Mouse (Mus musculus) adrenal gland, adult 18-20 months (tissue): ENCODE results near the gene Rpusd2. TPM values are rescaled to one million over a fixed set of nuclear protein-coding genes. Genes with fewer than 3 reads are reported as not detected.
A peak's percentile ranks its signal among the peaks of the same experiment; 100 is the strongest.
"Not testable (repeated sequence)": the region's sequence is repeated elsewhere in the genome, so short reads cannot be mapped to it uniquely, and the experiment has no call there.

Experiments used
- DNase-seq, 2 experiments: peaks; one replicate each; pipeline ENCODE4 v3.0.0; 2021 to 2022; ENCODE audit warnings: low spot score in 2 of 2
- long read RNA-seq, 2 experiments: library from polyadenylated mRNA; stranded (forward); transcript quantifications; one replicate each; pipeline ENCODE4 v2.0.0; 2021
- total RNA-seq, 2 experiments: library from RNA; stranded (reverse); gene quantifications; 1 replicate in 1 of 2; 2 replicates in 1 of 2; pipeline ENCODE4 v1.2.3; 2021

The Rpusd2 gene
- 1 to 10 TPM; 4.4 to 5.9 TPM for total RNA-seq
- long read RNA-seq, experiment 1, partial matches to known transcripts = 0 of 5 reads
- long read RNA-seq, experiment 1, other reads (novel, unspliced or antisense) = 1 of 5 reads
- long read RNA-seq, experiment 2, partial matches to known transcripts = 1 of 4 reads
- long read RNA-seq, experiment 2, other reads (novel, unspliced or antisense) = 0 of 4 reads

DNA sequence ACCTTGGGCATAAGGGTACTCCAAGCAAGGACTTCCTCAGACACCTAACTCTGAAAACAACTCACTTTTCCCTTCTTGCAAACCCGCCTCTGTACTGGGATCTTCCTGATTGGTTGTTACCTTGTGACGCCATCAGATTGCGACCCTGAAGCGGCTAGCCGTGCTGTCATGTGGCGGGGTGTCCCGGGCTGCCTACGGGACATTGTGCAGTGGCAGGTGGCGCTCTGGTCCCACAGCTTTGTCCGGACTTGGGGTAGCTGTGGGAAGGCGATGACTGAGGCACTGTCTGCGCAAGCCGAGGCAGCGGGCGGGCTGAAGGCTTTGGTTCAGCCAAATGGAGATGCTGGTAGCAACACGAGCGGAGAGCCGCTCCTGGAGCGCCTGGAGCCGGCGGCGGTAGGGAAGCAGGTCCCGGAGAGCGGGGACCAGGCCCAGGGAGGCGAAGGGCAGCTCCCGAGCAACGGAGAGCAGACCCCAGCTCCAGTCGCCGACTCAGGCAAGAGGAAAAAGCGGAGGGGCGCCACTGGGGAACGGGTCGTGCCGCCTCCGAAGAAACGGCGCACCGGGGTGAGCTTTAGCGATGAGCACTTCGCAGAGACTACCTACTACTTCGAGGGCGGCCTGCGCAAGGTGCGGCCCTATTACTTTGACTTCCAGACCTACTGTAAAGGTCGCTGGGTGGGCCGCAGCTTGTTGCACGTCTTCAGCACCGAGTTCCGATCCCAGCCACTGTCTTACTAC is at the start of gene Rpusd2:
Gene Rpusd2, plus strand, starts transcription at position 135 of the 741 bp plus-strand sequence.
- peak; percentile 87 to 89 for DNase-seq

DNA sequence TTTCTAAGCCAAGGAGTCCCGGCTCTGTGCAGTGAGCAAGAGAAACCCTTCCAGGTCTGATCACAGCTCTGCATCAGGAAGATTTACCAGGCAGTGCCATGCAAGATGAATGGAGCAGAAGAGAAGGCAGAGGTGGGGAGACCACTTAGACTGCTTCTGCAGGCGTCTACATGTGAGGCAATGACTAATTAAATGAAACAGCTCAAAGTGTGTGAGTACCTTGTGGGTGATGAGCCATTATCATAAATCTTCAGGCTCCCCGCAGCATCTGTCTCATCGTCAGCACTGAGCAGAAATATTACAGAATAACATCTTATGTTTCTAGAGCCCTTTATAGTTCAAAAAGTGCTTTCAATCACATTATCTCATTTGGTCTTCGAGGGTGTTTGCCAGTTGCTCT is 39.1 kb upstream of the Rpusd2 start:
- no peak for DNase-seq

DNA sequence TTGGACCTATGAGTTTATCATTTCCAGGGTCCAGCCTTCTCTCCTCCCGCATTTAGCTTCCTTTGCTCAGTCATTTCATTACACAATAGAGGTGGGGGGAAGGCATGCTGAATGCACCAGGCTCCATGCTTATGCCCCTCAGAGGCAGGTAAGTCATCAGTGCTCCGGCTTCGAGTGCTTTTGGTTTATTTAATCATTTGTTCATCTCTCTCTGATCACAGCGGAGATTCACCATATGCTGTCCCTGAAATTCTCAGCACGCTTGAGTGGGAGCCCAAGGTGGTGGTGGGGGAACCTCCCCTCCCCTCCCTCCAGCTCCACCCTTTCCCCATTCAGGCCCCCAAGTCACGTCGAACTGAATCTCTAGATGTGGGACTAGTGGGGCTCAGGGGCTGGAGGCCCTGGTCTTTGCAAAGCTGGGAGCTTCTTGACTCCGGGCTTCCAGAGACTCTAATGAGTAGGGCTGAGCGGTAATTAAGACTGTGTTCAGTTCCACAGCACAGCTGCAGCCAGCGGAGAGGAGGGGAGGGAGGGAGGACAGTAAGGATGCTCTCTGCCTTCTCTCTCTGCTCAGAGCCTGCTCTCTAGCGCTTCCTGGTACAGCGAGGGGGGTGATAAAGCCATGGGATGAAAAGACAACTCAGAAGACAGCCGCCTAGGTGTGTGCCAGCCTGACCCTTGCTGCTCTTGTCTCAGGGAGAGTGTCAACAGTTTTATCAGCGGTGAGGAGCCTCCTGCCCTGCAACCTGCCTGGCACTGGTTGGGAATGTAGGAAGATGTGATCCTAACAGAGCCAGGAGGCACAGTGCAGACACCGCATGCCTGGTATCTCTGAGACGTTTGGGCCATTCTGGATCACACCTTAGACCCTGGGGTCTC is 38.4 kb upstream of the Rpusd2 start:
- DNase-seq = no peak

DNA sequence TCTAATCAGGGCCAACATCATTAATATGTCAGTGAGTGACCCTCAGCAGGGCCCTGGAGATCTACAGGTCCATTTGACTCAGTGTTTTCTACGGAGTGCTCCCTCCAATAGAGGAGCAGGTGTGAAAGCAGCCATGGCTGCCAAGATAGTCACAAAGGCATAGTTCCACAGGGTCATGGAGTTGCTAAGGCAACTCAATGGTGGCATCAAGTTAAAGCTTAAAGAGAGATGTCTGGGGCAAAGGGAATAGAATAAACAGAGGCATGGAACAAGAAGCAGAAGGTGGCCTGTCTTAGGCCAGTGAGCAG is 37.8 kb upstream of the Rpusd2 start:
- DNase-seq = no peak

DNA sequence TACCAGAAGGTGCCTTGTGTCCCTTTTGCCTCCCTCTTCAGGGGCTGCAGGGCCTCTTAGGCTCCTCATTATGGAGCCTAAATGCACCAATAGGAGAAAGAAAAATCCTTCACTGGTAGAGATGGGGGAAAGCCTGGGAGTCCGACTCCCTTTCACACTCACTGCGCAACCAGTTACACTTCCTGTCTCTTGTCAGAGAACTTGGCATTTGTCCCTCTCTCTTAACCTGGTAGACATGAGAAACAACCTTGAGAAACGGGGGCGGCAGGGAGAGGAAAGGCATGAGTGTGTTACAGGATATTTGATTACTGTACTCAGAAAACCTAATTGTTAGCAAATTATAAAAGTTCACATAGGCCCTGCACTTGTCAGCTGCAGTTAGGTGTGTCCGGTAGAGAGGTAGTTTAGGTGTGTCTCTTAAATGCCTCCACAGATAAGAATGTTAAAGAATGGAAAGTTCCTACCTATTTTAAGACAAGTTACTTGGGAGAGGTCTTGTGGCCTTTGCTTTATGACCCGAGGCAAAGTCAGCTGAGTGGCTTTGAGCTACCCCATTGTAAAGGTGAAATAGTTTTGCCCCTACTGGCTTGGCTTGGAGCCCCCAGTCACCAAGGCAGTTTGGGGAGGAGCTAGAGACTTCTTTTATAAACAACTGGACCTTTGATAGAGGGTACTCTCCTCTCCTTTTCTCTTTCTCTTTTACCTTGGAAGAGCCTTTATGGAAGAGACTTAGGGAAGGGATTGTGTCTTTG is 36.3 kb upstream of the Rpusd2 start:
- no peak for DNase-seq

DNA sequence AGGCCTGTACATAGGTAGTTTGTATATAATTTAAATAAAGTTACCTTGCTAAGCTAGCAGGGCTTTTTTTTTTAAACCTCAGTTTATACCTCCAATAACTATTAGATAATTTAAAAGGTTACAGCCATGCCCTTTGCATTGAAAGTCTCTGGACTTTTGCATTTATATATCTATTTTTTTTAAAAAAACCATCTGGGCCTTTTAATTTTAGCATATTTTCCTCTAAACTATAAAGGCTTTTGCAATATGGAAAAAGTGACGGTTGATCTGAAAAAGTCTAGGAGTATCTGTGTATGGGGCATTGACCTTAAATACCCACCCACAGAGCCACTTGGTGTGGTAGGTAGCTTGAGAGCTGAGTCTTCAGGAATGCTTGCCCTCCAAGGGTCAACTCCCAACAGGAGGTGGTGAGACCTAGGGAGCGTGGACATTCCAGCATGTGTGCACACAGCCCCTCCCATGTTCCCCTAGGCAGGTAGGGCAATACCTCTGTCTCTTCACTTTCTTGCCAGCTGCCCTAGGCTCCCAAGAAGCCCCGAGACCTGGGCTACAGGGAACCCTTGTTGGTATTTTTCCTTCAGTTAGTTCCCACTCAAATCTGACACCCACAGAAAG is 35.5 kb upstream of the Rpusd2 start:
- DNase-seq = no peak

DNA sequence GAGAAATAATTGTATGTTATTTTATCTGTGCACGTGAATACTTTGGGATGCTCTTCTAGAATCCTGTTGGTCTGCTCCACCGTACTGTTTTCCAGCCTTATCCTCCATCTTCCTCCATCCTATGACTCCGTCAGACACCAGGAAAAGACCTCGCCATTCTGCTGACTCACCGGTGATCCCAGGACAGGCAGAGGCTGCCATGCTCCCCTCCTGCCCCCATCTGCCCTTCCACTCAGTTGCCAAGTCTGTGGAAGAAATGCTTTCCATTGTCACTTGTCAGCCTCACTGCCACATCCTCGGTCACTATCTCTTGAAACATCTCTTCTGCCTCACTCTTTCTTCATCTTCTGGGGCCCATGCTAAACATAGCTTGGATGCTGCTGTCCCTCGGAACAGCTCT is 27.7 kb upstream of the Rpusd2 start:
- DNase-seq = no peak

DNA sequence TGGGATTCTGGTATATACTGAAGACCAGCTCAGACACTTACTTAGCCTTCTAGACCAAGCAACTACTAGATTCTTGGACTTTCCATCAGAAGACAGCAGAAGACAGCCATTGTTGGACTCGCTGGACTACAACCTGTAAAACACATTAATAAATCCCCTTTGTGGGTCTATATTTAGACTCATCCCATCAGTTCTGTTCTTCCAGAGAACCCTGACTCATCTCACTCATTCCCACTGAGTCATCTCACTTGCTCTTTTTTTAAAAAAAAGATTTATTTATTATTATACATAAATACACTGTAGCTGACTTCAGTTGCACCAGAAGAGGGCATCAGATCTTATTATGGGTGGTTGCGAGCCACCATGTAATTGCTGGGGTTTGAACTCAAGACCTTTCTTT is 25.2 kb upstream of the Rpusd2 start:
- no peak for DNase-seq

DNA sequence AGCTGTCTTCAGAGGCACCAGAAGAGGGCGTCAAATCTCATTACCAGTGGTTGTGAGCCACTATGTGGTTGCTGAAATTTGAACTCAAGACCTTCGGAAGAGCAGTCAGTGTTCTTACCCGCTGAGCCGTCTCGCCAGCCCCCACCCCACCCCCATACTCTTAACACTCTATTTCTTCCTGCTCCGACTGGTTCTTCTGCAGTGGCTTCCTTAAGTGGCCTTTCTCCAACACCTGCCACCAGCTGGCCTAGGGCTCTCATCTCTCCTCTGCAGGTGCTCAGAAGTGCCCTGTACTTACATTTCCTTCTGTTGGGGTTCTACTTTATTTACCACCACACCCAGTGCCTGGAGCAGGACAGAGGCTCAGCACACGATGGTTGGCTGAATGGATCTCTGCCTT is 19.6 kb upstream of the Rpusd2 start:
- DNase-seq = no peak

DNA sequence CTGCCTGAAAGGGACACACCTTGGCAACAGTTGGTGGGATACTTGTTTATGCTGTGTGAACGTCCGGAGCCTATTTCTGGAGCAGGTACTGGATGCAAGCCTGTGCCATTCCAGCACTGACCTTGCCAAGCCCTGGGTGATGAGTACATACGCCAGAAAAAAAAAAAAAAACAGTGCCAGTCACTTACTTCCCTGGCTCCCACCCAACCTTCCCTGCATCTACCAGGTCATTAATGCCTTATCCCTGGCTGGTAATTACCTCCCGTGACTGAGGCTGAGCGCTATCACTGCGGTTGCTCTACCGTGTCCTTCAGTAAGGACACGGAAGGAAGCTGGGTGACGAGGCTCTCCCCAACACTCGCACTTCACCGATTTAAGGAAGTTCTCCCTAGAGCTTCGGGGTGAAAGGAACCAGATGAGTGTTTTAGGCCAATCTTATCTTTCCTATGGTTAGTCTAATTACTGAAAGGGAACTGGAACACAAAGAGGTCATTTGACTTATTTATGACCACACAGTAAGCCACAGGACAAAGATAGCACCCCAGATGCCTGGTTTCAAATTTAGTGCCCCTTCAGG is 18.9 kb upstream of the Rpusd2 start:
- DNase-seq = peak in 1 of 2 experiments; percentile 14

DNA sequence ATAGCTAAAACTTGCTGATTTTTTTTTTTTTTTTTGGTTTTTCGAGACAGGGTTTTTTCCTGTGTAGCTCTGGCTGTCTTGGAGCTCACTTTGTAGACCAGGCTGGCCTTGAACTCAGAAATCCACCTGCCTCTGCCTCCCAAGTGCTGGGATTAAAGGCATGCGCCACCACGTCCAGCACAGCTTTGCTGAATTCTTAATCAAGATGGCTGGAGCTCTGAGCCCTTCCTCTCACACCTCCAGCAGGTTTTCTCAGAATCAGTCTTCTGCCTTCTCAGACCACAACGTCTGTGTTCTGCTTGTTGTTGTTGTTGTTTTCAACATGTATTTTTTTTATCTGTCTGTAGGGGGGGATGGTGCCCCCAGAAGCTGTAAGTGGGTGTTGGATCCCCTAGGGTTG is 18.3 kb upstream of the Rpusd2 start:
- not testable (repeated sequence) for DNase-seq

DNA sequence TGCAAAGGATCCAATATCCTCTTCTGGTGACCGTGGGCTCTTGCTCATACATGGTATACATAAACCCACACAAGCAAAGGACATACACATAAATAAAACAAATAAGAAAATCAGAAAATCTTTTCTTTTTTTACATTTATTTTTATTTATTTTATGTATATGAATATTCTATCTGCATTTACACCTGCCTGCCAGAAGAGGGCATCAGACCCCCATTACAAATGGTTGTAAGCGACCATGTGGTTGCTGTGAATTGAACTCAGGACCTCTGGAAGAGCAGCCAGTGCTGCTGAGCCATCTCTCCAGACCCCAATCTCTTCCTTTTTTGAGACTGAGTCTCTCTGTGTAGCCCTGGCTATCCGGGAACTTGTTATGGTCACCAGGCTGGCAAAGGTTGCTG is 16.9 kb upstream of the Rpusd2 start:
- no peak for DNase-seq

DNA sequence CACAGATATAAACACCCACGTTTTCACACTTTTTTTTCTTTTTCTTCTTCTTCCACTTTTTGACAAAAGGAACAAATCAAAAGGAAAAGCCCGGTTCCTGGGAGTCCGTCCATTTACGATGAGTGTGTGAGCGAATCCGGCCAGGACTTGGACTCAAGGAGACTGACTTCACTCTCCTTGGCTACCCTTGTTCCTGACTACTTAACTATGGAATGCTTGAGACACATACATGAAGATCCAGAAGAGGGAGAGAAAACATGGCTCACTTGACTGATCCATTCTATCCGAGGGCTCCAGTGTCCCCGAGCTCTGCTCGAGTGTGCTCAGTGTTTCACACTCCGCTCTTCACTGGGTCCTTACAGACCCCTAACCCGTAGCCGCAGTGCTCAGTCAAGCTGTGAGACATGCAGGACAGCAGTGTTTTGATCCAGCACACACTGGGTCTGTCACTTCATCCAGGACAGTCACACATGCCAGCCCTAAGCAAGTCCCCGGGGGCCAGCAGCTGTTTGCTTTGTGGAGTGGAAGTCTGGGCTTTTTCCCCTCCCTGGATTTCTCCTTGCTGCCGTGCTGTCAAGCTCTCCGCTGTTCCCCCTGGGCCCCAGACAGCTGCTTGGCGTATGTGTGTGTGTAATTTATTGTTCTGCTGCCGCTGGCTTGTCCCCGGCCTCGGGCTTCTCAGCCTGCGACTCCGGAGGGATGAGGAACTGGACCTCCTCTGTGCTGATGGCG is 16.0 kb upstream of the Rpusd2 start:
- DNase-seq = no peak

DNA sequence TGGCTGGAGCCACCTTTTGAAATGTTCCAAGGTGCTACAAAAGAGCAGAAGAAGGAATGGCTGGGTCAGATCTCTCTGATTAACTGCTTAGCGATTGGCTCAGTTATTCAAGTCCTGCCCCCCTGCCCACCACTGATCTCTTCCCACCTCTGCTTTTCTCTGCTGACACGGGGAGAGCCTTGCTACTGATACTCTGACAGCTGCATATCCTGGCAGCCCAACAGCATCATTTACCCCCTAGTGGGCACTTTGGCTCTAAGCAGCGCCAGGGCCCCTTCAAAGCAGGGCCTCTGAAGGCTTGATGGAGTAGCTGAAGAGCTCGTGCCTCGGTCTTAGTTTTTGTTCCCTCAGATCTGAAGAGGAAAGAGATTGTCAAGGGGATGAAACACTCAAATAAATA is 15.5 kb upstream of the Rpusd2 start:
- DNase-seq = no peak

DNA sequence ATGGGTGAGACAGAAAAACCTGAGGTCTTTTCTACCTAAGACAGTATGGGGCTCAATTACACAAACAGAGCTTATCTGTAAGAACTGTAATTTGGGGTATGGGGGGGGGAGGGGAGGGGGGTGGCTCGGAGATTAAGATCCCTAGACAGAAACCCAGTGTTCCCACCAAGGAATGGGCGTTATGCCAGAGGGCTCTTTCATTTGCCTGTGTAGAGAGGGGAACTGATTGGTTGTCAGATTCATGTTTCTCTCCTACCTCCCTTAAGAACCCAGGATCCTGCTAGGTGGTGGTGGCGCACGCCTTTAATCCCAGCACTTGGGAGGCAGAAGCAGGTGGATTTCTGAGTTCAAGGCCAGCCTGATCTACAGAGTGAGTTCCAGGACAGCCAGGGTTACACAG is 15.1 kb upstream of the Rpusd2 start:
- DNase-seq = no peak

DNA sequence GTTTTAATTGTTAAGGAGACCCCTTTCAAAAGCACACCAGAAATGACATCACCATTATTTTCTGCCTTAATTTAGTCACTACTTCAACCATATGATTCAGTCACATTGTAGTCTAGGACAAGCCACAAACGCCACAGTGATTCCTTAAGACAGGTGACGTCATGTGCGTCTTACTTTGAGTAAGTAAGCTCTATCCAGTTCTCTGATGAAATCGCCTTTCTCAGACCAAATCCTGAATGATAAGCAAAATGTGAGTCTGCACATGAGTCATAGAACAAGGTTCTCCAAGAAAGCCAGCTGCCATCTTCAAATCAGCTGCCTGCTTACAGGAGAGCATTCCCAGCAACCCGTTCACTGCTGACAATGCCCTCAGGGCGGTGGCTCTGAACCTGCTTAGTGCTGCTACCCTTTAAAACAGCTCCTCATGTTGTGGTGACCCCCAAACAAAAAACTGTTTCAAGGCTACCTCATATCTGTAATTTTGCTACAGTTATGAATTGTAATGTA is 11.4 kb upstream of the Rpusd2 start:
- no peak for DNase-seq

DNA sequence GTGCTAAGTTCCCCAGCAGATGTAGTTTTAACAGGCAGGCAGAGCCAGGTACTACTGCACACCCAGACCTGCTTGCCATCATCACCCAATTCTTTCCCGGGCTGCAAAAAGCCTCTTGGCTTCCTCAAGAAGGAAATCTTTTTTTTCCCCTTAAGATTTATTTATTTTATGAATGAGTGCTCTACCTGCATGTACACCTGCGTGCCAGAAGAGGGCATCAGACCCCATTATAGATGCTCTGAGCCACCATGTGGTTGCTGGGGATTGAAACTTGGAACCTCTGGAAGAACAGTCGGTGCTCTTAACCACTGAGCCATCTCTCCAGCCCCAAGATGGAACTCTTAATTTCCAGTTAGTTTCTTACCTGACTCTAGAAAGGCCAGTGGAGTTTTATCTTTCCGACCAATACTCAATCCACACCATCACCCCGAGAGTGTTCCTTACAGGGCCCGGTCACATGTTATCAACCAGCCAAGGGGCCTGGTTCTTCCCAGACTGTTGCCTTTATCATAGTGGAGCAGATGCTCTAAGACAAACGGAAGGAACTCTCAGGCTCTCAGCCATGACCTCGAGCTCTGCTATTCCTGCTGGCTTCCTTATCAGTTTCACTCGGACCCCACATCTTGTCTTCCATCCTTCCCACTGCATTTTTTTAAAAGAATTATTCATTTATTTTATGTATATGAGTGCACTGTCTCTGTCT is 9.9 kb upstream of the Rpusd2 start:
- DNase-seq = no peak

DNA sequence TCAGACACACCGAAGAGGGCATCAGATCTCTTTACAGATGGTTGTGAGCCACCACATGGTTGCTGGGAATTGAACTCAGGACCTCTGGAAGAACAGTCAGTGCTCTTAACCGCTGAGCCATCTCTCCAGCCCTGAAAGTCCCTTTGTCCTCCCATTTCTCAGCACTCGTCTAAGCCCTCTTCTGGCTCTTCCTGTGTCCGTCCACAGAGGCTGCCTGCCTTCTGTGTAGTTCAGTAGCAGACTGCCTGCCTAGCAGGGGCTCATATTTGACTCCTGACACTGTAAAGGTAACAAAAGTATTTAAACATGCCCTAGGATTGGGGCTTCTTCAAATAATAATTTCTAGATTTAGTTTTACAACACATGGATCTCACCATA is 9.4 kb upstream of the Rpusd2 start:
- no peak for DNase-seq

DNA sequence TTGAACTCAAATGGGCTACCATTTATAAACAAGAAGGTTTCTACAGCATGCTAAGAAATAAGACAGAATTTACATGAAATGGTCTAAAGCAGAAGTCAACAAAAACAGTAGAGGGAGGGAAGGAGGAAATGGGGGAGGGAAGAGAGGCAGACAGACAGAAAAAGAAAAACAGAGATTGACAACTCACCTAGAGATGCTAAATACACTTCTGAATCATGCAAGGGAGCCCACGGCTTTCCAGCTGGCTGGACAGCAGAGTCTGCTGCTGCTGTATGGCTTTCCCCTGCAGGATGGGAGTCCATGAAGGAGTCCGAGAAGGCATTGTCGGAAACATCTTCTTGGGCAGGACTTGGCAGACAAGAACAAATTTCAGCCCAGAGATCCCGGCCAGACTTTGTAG is 7.6 kb upstream of the Rpusd2 start:
- no peak for DNase-seq
